Mouse (Mus musculus): ENCODE results near the gene Il21r. TPM values are rescaled to one million over a fixed set of nuclear protein-coding genes. Genes with fewer than 3 reads are reported as not detected.

The Il21r gene
- polyA plus RNA-seq, 1 experiment: not detected

DNA sequence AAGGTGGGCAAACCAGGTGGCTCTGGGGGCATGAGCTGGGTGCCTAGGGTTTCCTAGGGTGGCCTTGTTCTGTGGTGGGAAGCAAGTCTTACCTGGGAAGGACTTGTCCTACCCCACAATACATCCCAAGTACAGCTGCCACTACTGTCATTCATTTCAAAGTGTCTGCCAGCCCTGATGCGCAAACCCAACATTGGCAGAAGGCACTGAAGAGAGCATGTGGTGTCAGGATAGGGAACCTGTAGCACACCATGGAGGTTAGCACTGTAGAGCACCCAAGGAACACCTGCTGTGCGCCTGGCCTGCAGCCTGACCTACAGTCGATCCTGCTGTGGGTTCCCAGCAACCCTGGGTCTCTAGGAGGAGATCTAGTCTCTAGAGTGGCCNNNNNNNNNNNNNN, 27.8 kb downstream of the Il21r start:
- no peaks in the 10 kb centered on the region for H3K4me1 ChIP-seq (ENCODE audit: control insufficient read depth, insufficient read depth, insufficient read length, low read length)
- H3K27ac ChIP-seq (replicated peaks; ENCODE audit: low read depth, low read length): no peak overlapping the region
- H3K4me3 ChIP-seq (ENCODE audit: insufficient read depth, low read depth, low read length): no peak overlapping the region

DNA sequence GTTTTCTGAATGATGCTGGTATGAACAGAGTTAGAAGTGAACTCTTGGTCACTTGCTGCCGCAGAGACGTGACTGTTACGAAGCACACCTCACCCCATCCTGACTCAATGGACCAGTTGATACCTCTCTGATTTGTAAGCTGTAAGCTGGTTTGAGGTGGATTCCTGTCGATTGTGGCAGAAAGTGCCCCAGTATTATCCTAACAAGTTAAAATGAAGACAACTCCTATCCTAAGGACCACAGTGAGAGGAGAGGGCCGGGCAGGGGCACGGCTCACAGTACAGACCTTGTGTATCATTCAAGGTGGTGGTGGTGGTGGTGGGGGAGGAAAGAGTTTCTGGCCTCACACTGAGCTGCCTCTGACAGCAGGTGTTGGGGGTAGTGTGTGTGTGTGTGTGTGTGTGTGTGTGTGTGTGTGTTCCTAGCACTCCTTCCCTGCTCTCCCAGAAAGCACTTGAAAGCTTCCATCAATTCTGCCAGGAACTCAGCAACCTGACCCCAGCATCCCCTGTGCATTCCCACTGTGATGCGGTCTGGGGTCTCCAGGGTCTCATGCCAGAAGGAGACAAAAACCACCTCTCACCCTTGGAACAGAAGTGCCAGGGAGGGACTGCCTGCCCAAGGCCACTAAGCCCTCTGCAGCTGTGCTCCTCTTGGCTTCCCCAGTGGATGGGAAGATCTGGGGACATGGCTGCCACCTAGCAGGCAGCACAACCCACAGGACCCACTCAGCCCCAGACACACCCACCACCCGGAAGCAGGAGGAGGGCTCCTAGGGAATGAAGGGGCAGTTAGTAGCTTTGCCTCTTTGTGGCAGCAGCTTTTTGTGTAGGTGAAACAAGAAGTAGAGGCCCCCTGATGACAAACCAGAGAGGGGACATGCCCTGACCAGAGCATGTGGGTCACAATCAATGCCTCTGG, 34.3 kb downstream of the Il21r start:
- H3K4me3 ChIP-seq (ENCODE audit: insufficient read depth, low read depth, low read length): no peak overlapping the region
- no peak overlapping the region for H3K27ac ChIP-seq (replicated peaks; ENCODE audit: low read depth, low read length)
- H3K4me1 ChIP-seq (ENCODE audit: control insufficient read depth, insufficient read depth, insufficient read length, low read length): no peaks in the 10 kb centered on the region

GRCm38 (mm10) chr7:125638376-125638775, 35.1 kb downstream of the Il21r start:
- no peak overlapping the region for H3K4me3 ChIP-seq (ENCODE audit: insufficient read depth, low read depth, low read length)
- H3K27ac ChIP-seq (replicated peaks; ENCODE audit: low read depth, low read length): no peak overlapping the region
- no peaks in the 10 kb centered on the region for H3K4me1 ChIP-seq (ENCODE audit: control insufficient read depth, insufficient read depth, insufficient read length, low read length)

- no peak overlapping the region for H3K27ac ChIP-seq (replicated peaks; ENCODE audit: low read depth, low read length)
- H3K4me3 ChIP-seq (ENCODE audit: insufficient read depth, low read depth, low read length): no peak overlapping the region
- no peaks in the 10 kb centered on the region for H3K4me1 ChIP-seq (ENCODE audit: control insufficient read depth, insufficient read depth, insufficient read length, low read length)
Measured at GRCm38 (mm10) chr7:125638870-125639386, 35.7 kb downstream of the Il21r start.

DNA sequence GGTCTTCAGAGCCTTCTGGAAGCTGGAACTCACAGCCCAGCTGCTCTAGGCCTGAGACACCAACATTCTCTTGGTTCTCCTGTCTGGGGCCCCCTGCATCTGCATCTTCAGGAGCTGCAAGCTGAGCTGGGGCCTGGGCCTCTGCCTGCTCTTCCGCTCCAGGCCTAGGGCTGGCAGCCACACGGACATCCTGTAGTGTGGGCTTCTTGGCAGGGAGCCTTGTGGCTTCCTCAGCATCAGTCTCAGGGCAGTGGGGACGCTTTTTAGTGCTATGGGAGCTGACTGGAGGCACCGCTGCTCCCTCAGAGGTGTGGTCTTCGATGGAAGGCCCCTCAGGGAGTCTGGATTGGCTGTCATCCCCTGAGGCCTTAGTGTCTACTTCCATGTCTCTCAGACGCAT, 40.7 kb downstream of the Il21r start:
- no peaks in the 10 kb centered on the region for H3K4me1 ChIP-seq (ENCODE audit: control insufficient read depth, insufficient read depth, insufficient read length, low read length)
- no peak overlapping the region for H3K4me3 ChIP-seq (ENCODE audit: insufficient read depth, low read depth, low read length)
- no peak overlapping the region for H3K27ac ChIP-seq (replicated peaks; ENCODE audit: low read depth, low read length)

DNA sequence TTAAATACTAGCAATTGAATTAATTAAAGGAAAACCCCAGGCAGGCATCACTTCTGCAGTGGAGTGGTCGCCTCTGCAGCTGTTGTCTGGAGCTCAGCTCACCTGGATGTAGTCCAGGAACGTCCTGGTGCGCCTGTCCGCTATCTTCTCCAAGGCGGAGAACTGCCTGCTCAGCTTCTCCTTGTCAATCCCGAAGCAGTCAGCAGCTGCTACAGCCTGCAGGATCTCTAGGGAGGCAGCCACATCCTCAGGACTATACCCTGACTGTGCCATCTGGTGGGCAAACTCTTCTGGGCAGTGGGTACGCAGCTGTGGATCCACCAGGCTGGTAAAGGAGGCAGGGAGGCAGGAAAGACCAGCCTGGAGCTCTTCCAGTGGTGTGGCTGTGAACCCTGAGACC, 42.2 kb downstream of the Il21r start:
- Histone ChIP-seq H3K4me3 (ENCODE audit: insufficient read depth, low read depth, low read length) (no peak overlapping the region), H3K4me1 (ENCODE audit: control insufficient read depth, insufficient read depth, insufficient read length, low read length) (no peaks in the 10 kb centered on the region), H3K27ac (replicated peaks; ENCODE audit: low read depth, low read length) (no peak overlapping the region)

DNA sequence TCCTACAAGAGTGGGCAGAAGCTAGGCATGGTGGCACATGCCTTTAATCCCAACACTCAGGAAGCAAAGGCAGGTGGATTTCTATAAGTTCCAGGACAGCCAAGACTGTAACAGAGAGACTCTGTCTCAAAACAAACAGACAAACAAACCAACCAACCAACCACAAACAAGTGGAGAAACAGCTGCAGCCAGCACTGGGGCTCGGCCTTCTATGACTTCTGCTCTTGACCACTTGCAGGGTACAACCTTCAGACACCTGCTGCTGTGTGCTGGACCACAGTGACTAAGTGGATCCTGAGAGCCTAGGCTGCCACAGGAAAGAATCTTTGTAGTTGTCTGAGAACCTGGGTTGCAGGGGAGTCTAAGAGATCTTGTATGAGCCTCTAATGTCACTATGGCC, 45.8 kb downstream of the Il21r start:
- Histone ChIP-seq H3K27ac (replicated peaks; ENCODE audit: low read depth, low read length) (no peak overlapping the region), H3K4me3 (ENCODE audit: insufficient read depth, low read depth, low read length) (no peak overlapping the region), H3K4me1 (ENCODE audit: control insufficient read depth, insufficient read depth, insufficient read length, low read length) (no peaks in the 10 kb centered on the region)

DNA sequence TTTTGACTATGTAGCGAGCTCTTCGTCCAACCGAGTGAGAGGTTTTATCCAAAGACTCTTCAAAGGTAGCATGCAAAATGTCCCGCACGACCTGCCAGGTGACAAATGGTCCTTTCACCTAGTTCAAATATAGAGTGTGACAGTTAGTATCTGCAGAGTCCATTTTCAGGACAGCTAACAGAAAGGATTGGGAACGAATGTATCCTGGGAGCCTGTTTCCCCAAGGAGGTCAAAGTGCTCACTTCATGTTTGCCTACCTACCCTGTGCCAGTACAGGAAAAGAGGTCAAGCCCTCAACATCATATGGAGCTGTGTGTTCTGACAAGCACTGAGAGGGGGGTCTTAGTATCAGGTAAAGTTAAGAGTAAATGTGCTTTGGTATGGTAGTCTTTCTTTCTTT, 54.3 kb downstream of the Il21r start:
- Histone ChIP-seq H3K4me3 (ENCODE audit: insufficient read depth, low read depth, low read length) (no peak overlapping the region), H3K4me1 (ENCODE audit: control insufficient read depth, insufficient read depth, insufficient read length, low read length) (no peaks in the 10 kb centered on the region; the same call in 1 of the 2 replicates), H3K27ac (replicated peaks; ENCODE audit: low read depth, low read length) (no peak overlapping the region)

DNA sequence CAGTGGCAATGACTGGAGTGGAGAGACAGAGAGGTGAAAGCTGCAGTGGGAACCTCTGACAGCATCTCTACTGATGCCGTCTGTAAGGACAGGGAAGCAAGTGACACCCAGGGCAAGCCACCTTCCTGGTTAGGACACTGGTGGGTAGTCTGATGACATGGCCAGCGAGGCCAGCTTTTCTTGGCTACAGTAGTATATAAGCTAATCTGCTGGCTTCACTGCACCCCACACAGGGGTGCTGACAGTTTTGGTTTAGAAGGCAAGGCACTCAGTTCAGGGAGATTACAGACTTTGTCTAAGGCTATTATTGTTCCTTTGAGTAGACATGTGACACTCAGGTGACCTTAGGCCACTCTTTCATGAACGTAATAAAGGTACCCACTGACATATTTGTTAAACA, 60.4 kb downstream of the Il21r start:
- H3K27ac ChIP-seq (replicated peaks; ENCODE audit: low read depth, low read length): no peak overlapping the region
- H3K4me3 ChIP-seq (ENCODE audit: insufficient read depth, low read depth, low read length): no peak overlapping the region
- H3K4me1 ChIP-seq (ENCODE audit: control insufficient read depth, insufficient read depth, insufficient read length, low read length): no peaks in the 10 kb centered on the region; the same call in 1 of the 2 replicates

GRCm38 (mm10) chr7:125670865-125671264, 67.6 kb downstream of the Il21r start:
- no peaks in the 10 kb centered on the region for H3K4me1 ChIP-seq (ENCODE audit: control insufficient read depth, insufficient read depth, insufficient read length, low read length)
- H3K27ac ChIP-seq (replicated peaks; ENCODE audit: low read depth, low read length): no peak overlapping the region
- no peak overlapping the region for H3K4me3 ChIP-seq (ENCODE audit: insufficient read depth, low read depth, low read length)

GRCm38 (mm10) chr7:125671396-125671795, 68.2 kb downstream of the Il21r start:
- Histone ChIP-seq H3K4me1 (ENCODE audit: control insufficient read depth, insufficient read depth, insufficient read length, low read length) (no peaks in the 10 kb centered on the region), H3K4me3 (ENCODE audit: insufficient read depth, low read depth, low read length) (no peak overlapping the region), H3K27ac (replicated peaks; ENCODE audit: low read depth, low read length) (no peak overlapping the region)

GRCm38 (mm10) chr7:125674916-125675315, 71.7 kb downstream of the Il21r start:
- Histone ChIP-seq H3K27ac (replicated peaks; ENCODE audit: low read depth, low read length) (no peak overlapping the region), H3K4me1 (ENCODE audit: control insufficient read depth, insufficient read depth, insufficient read length, low read length) (no peaks in the 10 kb centered on the region), H3K4me3 (ENCODE audit: insufficient read depth, low read depth, low read length) (no peak overlapping the region)

- no peaks in the 10 kb centered on the region for H3K4me1 ChIP-seq (ENCODE audit: control insufficient read depth, insufficient read depth, insufficient read length, low read length)
- no peak overlapping the region for H3K4me3 ChIP-seq (ENCODE audit: insufficient read depth, low read depth, low read length)
- no peak overlapping the region for H3K27ac ChIP-seq (replicated peaks; ENCODE audit: low read depth, low read length)
Measured at GRCm38 (mm10) chr7:125678756-125679155, 75.5 kb downstream of the Il21r start.

DNA sequence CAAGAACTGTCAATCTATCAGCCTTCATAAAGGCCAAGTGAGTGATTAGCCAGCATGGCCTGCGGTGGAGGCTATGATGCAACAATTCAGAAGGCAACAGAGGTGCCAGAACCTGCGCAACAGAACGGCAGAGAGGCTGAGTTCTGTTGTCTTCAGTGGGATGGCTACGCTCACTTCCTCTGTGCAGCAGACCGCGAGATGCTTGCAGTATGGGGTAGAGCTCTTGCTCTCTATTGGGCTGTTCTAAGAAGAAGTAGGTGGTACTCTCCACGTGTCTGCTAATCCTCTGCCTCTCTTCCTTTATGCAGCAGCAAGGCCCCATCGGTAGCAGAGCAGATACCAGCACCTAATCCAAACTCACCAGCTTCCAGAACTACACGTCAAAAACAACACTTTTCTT, 76.7 kb downstream of the Il21r start:
- no peak overlapping the region for H3K27ac ChIP-seq (replicated peaks; ENCODE audit: low read depth, low read length)
- H3K4me3 ChIP-seq (ENCODE audit: insufficient read depth, low read depth, low read length): no peak overlapping the region
- H3K4me1 ChIP-seq (ENCODE audit: control insufficient read depth, insufficient read depth, insufficient read length, low read length): no peaks in the 10 kb centered on the region
